Mouse (Mus musculus): ENCODE data around the gene Nudt17.

DNA sequence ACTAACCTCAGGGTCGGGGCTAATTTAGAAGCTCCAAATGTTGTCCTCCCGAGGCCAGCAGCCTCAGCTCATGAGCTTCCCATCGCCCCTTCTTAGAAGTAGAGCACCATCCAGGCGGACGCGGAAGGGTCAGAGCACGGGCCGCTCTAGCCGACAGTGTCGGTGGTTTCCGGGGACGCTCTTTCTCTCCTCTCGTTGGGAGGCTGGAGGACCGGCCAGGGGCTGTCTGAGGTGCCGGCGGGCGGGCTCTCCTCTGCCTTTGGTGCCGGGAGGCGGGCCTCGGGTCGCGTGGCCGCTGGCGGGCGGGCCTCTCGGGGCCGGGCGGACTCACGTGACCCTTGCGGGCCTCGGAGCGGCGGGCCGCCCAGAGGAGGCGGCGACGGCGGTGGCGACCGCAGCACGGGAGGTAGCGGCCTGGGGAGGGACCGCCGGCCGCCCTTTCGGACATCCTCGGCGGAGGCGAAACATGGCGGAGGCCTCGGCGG, 19.0 kb upstream of the Nudt17 start, which contains the start of the genes Polr3c and Rnf115:
- TF ChIP-seq POLR2A (IDR thresholded peaks at IDR 0.05; ENCODE audit: control insufficient read depth, extremely low read depth, insufficient read depth, low read length, poor library complexity) (peak; percentile 79), CTCF (IDR thresholded peaks at IDR 0.05; ENCODE audit: borderline replicate concordance, control insufficient read depth, extremely low read depth, insufficient read depth, low read length, poor library complexity) (peak; percentile 42; the same call in 1 of the 2 replicates)

Data from thymus, adult 2 months (tissue).